Mouse (Mus musculus) skeletal muscle tissue, adult 2 months (tissue): ENCODE measurements around the gene Map3k7.

ENCODE experiments used
- DNase-seq: peaks from one replicate; pipeline ENCODE4 v3.0.0-alpha.2; 2012; ENCODE audit warnings: low read depth, low spot score

The Map3k7 gene

DNA sequence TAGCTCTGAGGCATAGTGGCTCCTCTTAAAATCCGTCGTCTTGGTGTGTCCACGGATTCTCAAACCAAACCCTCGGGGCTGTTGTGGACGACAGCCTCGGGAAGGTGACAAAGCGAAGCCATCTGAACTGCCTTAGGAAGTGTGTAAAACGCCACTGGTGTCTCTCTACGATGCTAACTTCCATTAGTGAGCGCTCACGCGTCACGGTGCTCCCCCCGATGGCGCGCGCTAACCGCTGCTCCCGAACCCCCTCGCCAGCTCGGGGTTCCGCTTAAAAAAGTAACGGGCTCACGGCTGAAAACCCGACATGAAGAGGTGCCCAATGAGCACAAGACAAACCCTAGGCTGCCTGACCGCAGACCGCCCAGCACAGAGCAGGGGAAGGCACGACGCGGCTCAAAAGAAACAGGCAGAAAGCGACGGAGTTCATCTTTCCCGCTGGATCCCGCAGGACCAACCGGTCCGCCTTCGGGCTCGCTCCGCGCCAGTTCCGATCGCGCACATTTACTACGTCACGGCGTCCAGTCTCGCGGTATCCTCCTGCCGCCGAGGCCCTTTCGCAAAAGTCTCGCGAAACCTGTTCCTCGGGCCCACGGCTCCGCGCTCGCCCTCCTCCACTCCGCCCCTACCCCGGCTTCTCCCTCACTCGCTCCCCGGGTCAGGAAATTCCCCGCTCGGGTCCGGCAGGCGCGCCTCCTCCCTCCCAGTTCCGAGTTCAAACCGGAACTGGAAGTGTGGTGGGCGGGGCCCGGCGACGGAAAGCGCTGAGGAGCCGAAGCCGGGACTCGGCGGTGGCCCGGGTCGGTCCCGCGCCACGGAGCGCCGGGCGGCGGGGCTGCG lies at the start of gene Map3k7:
Map3k7 (plus strand) TSS at position 744 of the 840 bp plus-strand sequence.
- DNase-seq = peak; percentile 89

DNA sequence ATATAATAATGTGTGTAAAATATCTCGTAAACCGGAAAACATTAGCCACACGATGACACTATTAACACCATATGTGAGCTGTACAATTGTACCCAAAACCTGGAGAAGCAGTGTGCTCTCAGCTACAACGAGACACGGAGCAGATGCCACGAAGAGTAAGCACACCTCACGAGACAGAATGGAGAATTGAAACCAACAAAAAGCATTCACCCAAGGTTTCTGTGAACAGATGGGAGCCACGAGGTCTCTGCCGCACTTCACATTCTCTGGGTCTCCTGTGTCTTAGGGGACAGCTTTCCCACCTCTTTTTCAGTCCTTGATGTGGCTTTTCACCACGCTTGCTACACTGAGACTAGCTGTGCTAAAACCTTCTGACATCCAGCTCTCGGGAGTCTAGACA lies 48.8 kb upstream of the Map3k7 start:
- DNase-seq = no peak

- no peak for DNase-seq
Observed at GRCm38 (mm10) chr4:31918717-31919116, 45.2 kb upstream of the Map3k7 start.

GRCm38 (mm10) chr4:31922215-31922614 lies 41.7 kb upstream of the Map3k7 start:
- DNase-seq = no peak

DNA sequence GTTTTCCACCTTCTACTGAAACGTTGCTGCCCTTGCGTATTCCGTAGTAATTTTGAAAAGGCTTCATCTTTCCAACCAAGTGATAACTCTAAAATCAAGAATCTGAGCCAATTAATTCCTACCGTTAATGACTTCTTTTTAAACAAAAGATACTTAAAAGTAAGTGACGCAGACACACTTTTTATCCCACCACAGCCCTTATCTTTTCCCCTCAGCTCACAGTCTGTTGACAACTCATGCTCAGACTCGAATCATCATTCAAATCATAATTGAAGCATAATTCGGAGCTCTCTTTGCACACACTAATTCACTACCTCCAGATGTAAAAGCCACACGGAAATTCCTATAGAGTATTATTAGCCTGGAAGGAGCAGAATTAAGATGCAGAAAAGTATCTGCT lies 40.5 kb upstream of the Map3k7 start:
- DNase-seq = no peak

- DNase-seq = no peak
Observed at GRCm38 (mm10) chr4:31924301-31925185, 39.4 kb upstream of the Map3k7 start.

GRCm38 (mm10) chr4:31933171-31933570 lies 30.7 kb upstream of the Map3k7 start:
- no peak for DNase-seq

DNA sequence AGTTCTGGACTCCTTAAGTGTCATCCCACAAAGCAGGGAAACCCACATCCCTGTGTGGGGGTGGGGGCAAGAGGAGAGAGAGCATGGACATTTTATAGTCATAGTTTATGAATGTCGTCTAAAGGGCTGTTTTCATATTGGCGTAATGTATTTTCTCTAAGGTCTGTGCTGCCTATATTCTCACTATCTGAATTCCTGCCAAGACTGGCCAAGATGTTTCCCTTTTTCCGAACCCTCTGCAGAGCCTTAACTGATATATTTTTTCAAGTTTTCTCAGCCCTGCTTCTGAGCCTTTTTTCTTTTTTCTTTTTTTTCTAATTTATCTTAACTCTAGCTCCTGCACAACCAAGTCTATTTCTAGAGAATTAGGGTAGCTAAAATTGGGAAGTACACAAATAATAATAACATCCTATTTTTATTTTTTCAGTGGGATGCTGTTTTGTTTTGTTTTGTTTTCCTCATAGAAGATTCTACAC lies 28.0 kb upstream of the Map3k7 start:
- no peak for DNase-seq

DNA sequence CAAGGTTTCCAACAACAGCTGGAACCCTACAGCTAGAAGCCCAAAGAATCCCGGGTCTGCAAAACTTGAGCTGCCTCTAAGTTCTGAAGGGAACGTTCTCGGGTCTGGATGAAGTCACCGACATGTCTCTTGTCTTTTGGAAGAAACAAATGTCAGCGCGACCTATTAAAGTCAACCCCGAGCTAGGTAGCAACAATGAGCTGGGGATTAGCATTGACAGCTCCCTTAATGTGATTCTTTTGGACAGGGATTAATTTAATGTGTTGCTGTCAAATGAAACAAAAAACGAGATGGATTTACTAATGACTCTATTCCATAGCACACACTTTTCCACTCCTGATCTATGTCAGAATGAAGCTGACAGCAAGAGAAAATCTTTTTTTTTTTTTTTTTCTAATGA lies 27.5 kb upstream of the Map3k7 start:
- DNase-seq = no peak

- no peak for DNase-seq
Observed at GRCm38 (mm10) chr4:31936911-31937375, 27.0 kb upstream of the Map3k7 start.

GRCm38 (mm10) chr4:31937376-31938281 lies 26.3 kb upstream of the Map3k7 start:
- DNase-seq = no peak

- DNase-seq = no peak
Observed at GRCm38 (mm10) chr4:31938416-31939106, 25.3 kb upstream of the Map3k7 start.

DNA sequence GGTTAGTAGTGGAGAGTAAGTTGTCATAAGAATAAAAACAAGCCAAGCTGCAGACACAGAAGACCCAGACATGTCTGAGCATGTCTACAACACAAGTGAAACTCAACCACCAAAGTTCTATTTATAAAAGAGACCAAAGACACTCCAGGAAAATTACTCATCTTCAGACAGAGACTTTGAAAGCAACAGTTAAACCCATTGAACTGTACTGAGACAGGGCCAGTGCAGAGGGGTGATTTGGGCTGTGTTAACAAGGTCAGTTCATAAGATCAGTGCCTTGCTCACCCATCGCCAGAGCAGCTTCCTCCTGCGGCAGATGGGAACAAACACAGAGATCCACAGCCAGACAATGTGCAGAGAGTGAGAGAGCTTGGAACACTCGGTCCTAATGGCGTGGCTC lies 22.3 kb upstream of the Map3k7 start:
- DNase-seq = no peak

DNA sequence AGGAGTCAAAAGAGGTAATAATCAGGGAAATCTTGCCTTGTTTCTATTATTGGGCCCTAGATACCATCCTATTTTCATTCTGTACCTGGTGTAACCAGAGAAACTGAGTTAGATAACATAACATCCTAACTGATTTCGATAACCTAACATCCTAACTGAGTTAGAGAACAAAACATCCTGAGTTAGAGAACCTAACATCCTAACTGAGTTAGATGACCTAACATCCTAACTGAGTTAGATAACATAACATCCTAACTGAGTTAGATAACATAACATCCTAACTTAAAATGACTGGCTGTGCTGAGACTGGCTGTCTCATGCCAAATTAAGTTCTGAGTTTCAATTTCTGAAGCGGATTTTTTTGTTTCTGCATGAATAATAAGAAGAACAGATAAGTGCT lies 20.9 kb upstream of the Map3k7 start:
- DNase-seq = no peak

DNA sequence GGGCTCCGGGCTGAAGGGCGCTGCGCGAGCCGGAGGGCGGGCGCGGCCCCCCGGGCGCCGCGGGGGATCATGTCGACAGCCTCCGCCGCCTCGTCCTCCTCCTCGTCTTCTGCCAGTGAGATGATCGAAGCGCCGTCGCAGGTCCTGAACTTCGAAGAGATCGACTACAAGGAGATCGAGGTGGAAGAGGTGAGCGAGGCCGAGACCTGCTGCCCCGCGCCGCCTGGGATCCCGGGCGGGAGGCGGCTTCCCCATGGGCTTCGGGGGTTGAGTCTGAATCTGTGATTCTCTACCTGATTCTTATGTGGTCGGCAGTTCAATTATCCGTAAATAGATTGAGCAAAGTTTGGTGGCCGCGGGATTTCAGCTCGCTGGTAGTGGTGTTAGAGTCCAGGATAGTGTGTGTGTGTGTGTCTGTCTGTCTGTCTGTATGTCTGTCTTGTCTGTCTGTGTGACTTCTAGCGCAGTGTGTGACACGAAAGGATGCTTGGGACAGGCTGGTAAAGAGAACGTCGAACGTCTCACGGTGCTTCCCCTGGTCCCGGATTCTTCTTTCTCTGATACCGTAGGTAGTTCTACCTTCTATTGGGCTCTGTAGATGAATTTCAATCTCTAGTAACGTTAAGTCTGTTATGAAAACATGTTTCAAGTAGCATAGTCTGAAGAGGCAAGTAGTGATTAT lies 438 bp downstream of the Map3k7 start:
- DNase-seq = no peak

- DNase-seq = no peak
Observed at GRCm38 (mm10) chr4:31965208-31965607, 1.3 kb downstream of the Map3k7 start.

- no peak for DNase-seq
Observed at GRCm38 (mm10) chr4:31971437-31971836, 7.5 kb downstream of the Map3k7 start.

GRCm38 (mm10) chr4:31972181-31972580 lies 8.3 kb downstream of the Map3k7 start:
- DNase-seq = no peak

- DNase-seq = no peak
Observed at GRCm38 (mm10) chr4:31975260-31975950, 11.5 kb downstream of the Map3k7 start.

DNA sequence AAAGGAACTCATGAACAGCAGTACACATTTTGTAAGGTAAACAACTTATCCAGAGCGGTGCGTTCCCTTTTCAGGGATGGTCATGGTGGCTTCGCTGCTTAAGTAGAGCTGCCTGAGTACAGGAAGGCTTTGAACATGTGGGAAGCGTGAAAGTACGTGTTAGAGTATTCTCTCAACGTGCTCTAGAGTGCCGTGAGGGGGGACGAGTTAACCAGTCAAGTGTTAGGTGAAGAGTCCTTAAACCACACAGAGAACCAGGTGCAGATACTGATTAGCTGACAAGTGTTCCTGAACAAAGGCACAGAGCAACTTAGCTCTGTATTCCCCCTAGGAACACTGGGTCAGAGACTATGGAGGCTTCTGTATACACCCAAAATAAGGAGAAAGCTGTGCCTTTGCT lies 18.0 kb downstream of the Map3k7 start:
- DNase-seq = no peak
